Mouse (Mus musculus) liver, adult 2 months (tissue): Measurements from ENCODE around the gene Vip.

Experiments used
- CTCF ChIP-seq: fragments of 200-500 bp; IDR thresholded peaks from 2 replicates; pipeline ENCODE4 v1.5.1; 2011; ENCODE audit warnings: low read depth, low read length, control low read depth
- POLR2A ChIP-seq: fragments of 200-500 bp; IDR thresholded peaks from 2 replicates; pipeline ENCODE4 v1.6.1; 2011; ENCODE audit warnings: low read length, control low read depth; ENCODE audit not compliant: insufficient read depth; ENCODE audit errors: extremely low read depth

- TF ChIP-seq CTCF, result no peak
- no peak for TF ChIP-seq POLR2A
Measured at GRCm38 (mm10) chr10:5593464-5593863, 45.6 kb upstream of the Vip start, which contains the start of gene Myct1.
